In the genomic region with DNA sequence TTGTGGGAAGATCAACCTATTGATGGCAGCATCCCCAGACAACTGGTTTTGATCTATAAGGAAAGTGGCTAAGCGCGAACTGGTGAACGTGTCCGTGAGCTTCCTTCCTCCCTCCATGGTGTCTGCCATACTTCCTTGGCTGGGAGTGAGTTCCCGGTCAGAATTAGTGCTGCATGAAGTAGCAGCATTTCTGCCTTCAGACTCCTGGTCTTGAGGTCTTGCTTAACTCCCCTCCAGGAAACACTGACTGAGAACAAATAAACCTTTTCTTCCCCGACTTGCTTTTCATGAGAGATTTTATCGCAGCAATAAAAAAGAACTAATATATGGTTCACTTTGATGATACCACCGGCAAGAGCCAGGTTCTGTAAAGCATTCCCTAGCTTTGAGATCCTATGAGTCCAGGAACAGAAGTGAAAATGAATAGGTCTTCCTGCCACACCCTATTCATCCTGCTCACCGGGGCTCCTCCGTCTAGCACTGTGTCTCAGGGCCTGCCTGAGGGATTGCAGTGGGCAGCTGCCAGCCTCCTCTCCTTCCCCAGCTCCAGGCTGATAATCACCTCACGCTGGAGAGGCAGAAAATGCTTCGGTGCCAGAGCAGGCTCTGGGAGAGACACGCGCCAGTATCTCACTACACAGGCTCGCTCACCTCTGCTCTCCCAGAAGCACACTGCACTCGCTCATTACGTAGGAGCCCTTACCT, we compare ENCODE assay signal across 11 mouse cellular contexts. TPM values are rescaled to one million over a fixed set of nuclear protein-coding genes. Genes with fewer than 3 reads are reported as not detected.
DNase-seq lines count a peak whose midpoint lies in the region; ATAC-seq and TF ChIP-seq lines count a peak whose summit lies in the region.
"Had no signal": no experiment of that assay in that cellular context is flagged by ENCODE, and none has a peak within 500 bp of the region (broad histone marks: within the 10 kb centered on the region; RNA-seq: fewer than 3 reads in every experiment).

No protein-coding gene starts in this region.

- peaks cover 7% of the 10 kb centered on the region for H3K36me3 ChIP-seq in heart, embryonic 16.5 days (ENCODE audit: control insufficient read depth, insufficient read depth)
- no peaks in the 10 kb centered on the region; the same call in 1 of the 2 replicates for H3K36me3 ChIP-seq in intestine, embryonic 14.5 days (ENCODE audit: control insufficient read depth, insufficient read depth, low read length)
- H3K36me3 ChIP-seq in small intestine, adult 2 months (ENCODE audit: control insufficient read depth, insufficient read depth, low read length) = peaks cover 8% of the 10 kb centered on the region

- no peak overlapping the region for H3K4me3 ChIP-seq in heart, embryonic 16.5 days (ENCODE audit: low read length)
- no peak overlapping the region for H3K4me3 ChIP-seq in intestine, embryonic 14.5 days (ENCODE audit: low read depth, low read length)
- peak overlapping the region; percentile 52 for H3K4me3 ChIP-seq in small intestine, adult 2 months (ENCODE audit: low read depth, low read length)

- 0 out of 2 replicates have a peak, but pooled peaks cover 3% of the 10 kb centered on the region for H3K4me1 ChIP-seq in heart, embryonic 16.5 days (ENCODE audit: control insufficient read depth, insufficient read depth, low read length)
- H3K4me1 ChIP-seq in intestine, embryonic 14.5 days (replicated peaks; ENCODE audit: control insufficient read depth, insufficient read depth, low read length) = no peaks in the 10 kb centered on the region
- peaks cover 10% of the 10 kb centered on the region for H3K4me1 ChIP-seq in small intestine, adult 2 months (ENCODE audit: control insufficient read depth, insufficient read depth, insufficient read length, low read length)

- TF ChIP-seq CTCF in small intestine, adult 2 months (IDR thresholded peaks at IDR 0.05; ENCODE audit: extremely low read depth, insufficient read length, insufficient replicate concordance, low read depth, low read length) = no peak

- H3K27ac ChIP-seq in heart, embryonic 16.5 days (ENCODE audit: low read length) = no peak overlapping the region
- peak overlapping the region; percentile 22; the same call in 1 of the 2 replicates for H3K27ac ChIP-seq in intestine, embryonic 14.5 days (ENCODE audit: low read depth)
- H3K27ac ChIP-seq in small intestine, adult 2 months (ENCODE audit: insufficient read depth, low read depth, low read length) = peak overlapping the region; percentile 62
- H3K27ac ChIP-seq: liver, embryonic 14.5 days had no signal

- DNase-seq in heart, adult 8-10 months (ENCODE audit: low spot score) = no peak
- DNase-seq in retina, embryonic 14.5 days (ENCODE audit: low spot score) = peak; percentile 8
- DNase-seq in retina, postnatal 1 day = no peak
- peak; percentile 56 for DNase-seq in intestine, embryonic 14.5 days (ENCODE audit: low spot score)
- no peak for DNase-seq in embryo, embryonic 11 days
- no peak for DNase-seq in spleen, postnatal 36 days (ENCODE audit: low spot score in 2 of 2)
- DNase-seq: cerebellum, postnatal 36 days; kidney, adult 8-10 months had no signal

- H3K9ac ChIP-seq in heart, embryonic 16.5 days (ENCODE audit: low read length) = no peak overlapping the region
- H3K9ac ChIP-seq in intestine, embryonic 14.5 days (ENCODE audit: low read length) = no peak overlapping the region
- H3K9ac ChIP-seq: liver, embryonic 14.5 days had no signal

- no peak overlapping the region for H3K4me2 ChIP-seq in heart, embryonic 16.5 days (ENCODE audit: low read depth, low read length)
- no peak overlapping the region for H3K4me2 ChIP-seq in intestine, embryonic 14.5 days (ENCODE audit: low read length)

- peaks cover 8% of the 10 kb centered on the region; the same call in 1 of the 2 replicates for H3K9me3 ChIP-seq in heart, embryonic 16.5 days (replicated peaks; ENCODE audit: control insufficient read depth, low read length)
- no peaks in the 10 kb centered on the region for H3K9me3 ChIP-seq in intestine, embryonic 14.5 days (ENCODE audit: control insufficient read depth, low read length)

- WGBS in heart, embryonic 16.5 days = 64% methylated on average over 17 of the region's 17 CpGs
- 64% methylated on average over 17 of the region's 17 CpGs for WGBS in intestine, embryonic 14.5 days
- WGBS in small intestine, adult 2 months = 33% methylated on average over 17 of the region's 17 CpGs

- no peaks in the 10 kb centered on the region for H3K27me3 ChIP-seq in heart, embryonic 16.5 days (ENCODE audit: control insufficient read depth, insufficient read depth, low read length)
- no peaks in the 10 kb centered on the region for H3K27me3 ChIP-seq in intestine, embryonic 14.5 days (replicated peaks; ENCODE audit: control insufficient read depth, insufficient read depth, low read length)
- no peaks in the 10 kb centered on the region for H3K27me3 ChIP-seq in small intestine, adult 2 months (ENCODE audit: control insufficient read depth, insufficient read depth, low read length)

- TF ChIP-seq POLR2A in small intestine, adult 2 months (IDR thresholded peaks at IDR 0.05; ENCODE audit: low read depth, low read length) = no peak

- 0 out of 2 replicates have a peak, but pooled peaks have one; percentile 23 for ATAC-seq in heart, embryonic 16.5 days (replicated peaks; ENCODE audit: extremely low read depth, insufficient read depth, low FRiP score)
- ATAC-seq in intestine, embryonic 14.5 days (replicated peaks; ENCODE audit: low FRiP score, low TSS enrichment, low read depth) = peak; percentile 66

RNA-seq across cellular contexts. Expression of gene Wdr41, which starts 56.1 kb away (rescaled TPM):
- 19.0 and 19.7 TPM in 2 replicates for polyA plus RNA-seq in heart, embryonic 16.5 days (2015; fragmentation: Nextera tagmentation; extraction: Ambion mirVana)
- total RNA-seq in heart, adult 8-10 months (2022) = 10 to 100 TPM; 17.7 to 20.3 (median 19.6) TPM
- 24.4 and 25.5 TPM in 2 replicates for polyA plus RNA-seq in intestine, embryonic 14.5 days (2014; fragmentation: Nextera tagmentation; extraction: Ambion mirVana)
- 3.4 and 5.9 TPM in 2 replicates for polyA plus RNA-seq in small intestine, adult 2 months (2012; rRNA removed)

Comparison
In these comparisons a context has a peak if more than half of its experiments do, and no peak if none do; other contexts are left out.
1. DNase-seq: peak in retina, embryonic 14.5 days (single experiment) and intestine, embryonic 14.5 days (single experiment); none in heart, adult 8-10 months (single experiment), retina, postnatal 1 day (single experiment), embryo, embryonic 11 days (single experiment) and spleen, postnatal 36 days (0 of 2).